Mouse (Mus musculus): Measurements from ENCODE around the gene Chrna9.

DNA sequence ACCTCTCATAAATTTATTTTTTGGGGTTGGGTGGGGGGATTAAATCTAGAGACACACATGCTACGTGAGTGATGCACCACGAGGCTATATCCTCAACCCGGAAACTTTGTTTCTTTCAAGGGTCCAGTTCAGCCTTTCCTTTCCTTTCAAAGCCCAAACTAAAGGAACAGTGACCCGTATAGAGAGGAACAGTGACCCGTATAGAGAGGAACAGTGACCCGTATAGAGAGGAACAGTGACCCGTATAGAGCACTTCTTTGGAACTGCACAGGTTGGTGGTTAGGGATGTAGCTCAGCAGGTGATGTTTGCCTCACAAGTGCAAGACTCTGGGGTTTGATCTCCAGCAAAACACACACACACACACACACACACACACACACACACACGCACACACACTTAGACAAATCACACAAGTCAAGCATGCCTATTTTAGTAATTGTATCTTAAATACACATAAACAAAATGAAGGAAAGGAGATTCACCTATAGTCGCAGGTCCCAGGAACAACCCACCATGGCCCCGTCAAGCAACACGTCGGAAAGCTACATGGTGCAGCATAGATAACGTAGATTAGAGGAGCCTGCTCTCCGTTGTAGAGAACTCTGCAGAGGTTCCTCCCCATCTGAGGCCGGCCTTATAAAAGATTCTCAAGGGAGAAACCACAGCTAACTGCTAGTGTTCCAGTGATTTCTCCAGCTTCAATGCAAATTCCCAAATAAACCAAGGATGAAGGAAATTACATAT lies 48.9 kb upstream of the Chrna9 start:
- TF ChIP-seq USF1 (IDR thresholded peaks at IDR 0.05; ENCODE audit: low read depth) (no peak), POLR2A (IDR thresholded peaks at IDR 0.05; ENCODE audit: insufficient read length, low read depth) (no peak), TCF12 (IDR thresholded peaks at IDR 0.05; ENCODE audit: insufficient read depth, poor library complexity, severe bottlenecking) (no peak), POLR2AphosphoS2 (IDR thresholded peaks at IDR 0.05; ENCODE audit: insufficient read length, low read depth) (no peak), MYOG (IDR thresholded peaks at IDR 0.05; ENCODE audit: control insufficient read depth in 1 of 3, insufficient read depth in 1 of 3, insufficient read length in 2 of 3, low read depth in 2 of 3) (no peak), E2F4 (IDR thresholded peaks at IDR 0.05; ENCODE audit: insufficient read depth) (no peak), CEBPB (IDR thresholded peaks at IDR 0.05; ENCODE audit: insufficient read depth, poor library complexity, severe bottlenecking) (no peak), SRF (IDR thresholded peaks at IDR 0.05; ENCODE audit: control insufficient read depth, insufficient read length, low read depth) (no peak), MAX (IDR thresholded peaks at IDR 0.05; ENCODE audit: low read depth) (no peak), MYOD1 (IDR thresholded peaks at IDR 0.05; ENCODE audit: control insufficient read depth in 1 of 3, insufficient read length in 2 of 3, low read depth in 2 of 3) (no peak)
